Mouse (Mus musculus) myocyte (in vitro differentiated cells): ENCODE results near the gene Ybx2.

Experiments used
- CEBPB ChIP-seq: IDR thresholded peaks from 2 replicates; pipeline ENCODE4 v1.6.1; 2011; ENCODE audit warnings: mild to moderate bottlenecking, moderate library complexity; ENCODE audit not compliant: poor library complexity, insufficient read depth, severe bottlenecking
- E2F4 ChIP-seq: IDR thresholded peaks from one replicate; pipeline ENCODE4 v1.6.1; 2011; ENCODE audit warnings: mild to moderate bottlenecking, control low read depth, moderate library complexity; ENCODE audit not compliant: insufficient read depth
- MAX ChIP-seq: IDR thresholded peaks from one replicate; pipeline ENCODE4 v1.6.1; 2011; ENCODE audit warnings: low read depth, mild to moderate bottlenecking, control low read depth
- MYOD1 ChIP-seq, 3 experiments: IDR thresholded peaks; one replicate each; pipeline ENCODE4 v1.6.1; 2011; ENCODE audit warnings: control low read depth in 2 of 3, low read depth in 2 of 3, mild to moderate bottlenecking in 2 of 3, moderate library complexity in 1 of 3; ENCODE audit not compliant: insufficient read length in 2 of 3, control insufficient read depth in 1 of 3
- POLR2A ChIP-seq: IDR thresholded peaks from one replicate; pipeline ENCODE4 v1.6.1; 2011; ENCODE audit warnings: low read depth, mild to moderate bottlenecking, control low read depth, moderate library complexity; ENCODE audit not compliant: insufficient read length
- POLR2AphosphoS2 ChIP-seq: IDR thresholded peaks from one replicate; pipeline ENCODE4 v1.6.1; 2011; ENCODE audit warnings: low read depth, control low read depth; ENCODE audit not compliant: insufficient read length
- REST ChIP-seq: IDR thresholded peaks from one replicate; pipeline ENCODE4 v1.6.1; 2011; ENCODE audit warnings: mild to moderate bottlenecking, control low read depth, moderate library complexity; ENCODE audit not compliant: insufficient read depth, insufficient read length
- SRF ChIP-seq: IDR thresholded peaks from one replicate; pipeline ENCODE4 v1.6.1; 2011; ENCODE audit warnings: low read depth; ENCODE audit not compliant: control insufficient read depth, insufficient read length
- TCF12 ChIP-seq: IDR thresholded peaks from one replicate; pipeline ENCODE4 v1.6.1; 2011; ENCODE audit warnings: mild to moderate bottlenecking, control low read depth; ENCODE audit not compliant: poor library complexity, insufficient read depth, severe bottlenecking
- USF1 ChIP-seq: IDR thresholded peaks from one replicate; pipeline ENCODE4 v1.6.1; 2011; ENCODE audit warnings: low read depth, mild to moderate bottlenecking, control low read depth, moderate library complexity

DNA sequence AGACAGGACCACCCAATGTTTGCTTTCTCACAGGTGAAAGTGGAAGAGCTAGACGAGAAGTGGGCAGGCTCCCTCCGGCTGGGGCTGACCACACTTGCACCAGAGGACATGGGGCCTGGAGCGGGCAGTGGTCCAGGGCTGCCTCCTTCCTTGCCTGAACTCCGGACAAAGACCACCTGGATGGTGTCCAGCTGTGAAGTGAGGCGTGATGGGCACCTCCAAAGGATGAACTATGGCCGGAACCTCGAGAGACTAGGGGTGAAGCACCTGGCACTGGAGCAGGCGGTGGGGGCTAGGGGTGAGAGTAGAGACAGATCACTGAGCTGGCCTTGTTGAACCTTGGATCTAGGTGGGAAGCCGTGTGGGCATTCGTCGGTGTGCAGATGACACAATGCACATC, 27.0 kb upstream of the Ybx2 start:
- no peak for TF ChIP-seq TCF12
- no peak for TF ChIP-seq POLR2A
- TF ChIP-seq MAX: no peak
- TF ChIP-seq MYOD1 (IDR thresholded peaks at IDR 0.05; ENCODE audit: control insufficient read depth in 1 of 3, insufficient read length in 2 of 3, low read depth in 2 of 3): no peak
- no peak for TF ChIP-seq SRF
- no peak for TF ChIP-seq USF1
- no peak for TF ChIP-seq E2F4
- TF ChIP-seq POLR2AphosphoS2: no peak
- TF ChIP-seq CEBPB: no peak
- no peak for TF ChIP-seq REST
